Mouse (Mus musculus) kidney, embryonic 16.5 days (tissue): Measurements from ENCODE around the gene Zfp993. TPM values are rescaled to one million over a fixed set of nuclear protein-coding genes. Genes with fewer than 3 reads are reported as not detected.
A peak's percentile ranks its signal among the peaks of the same experiment; 100 is the strongest.
"Not testable (repeated sequence)": the region's sequence is repeated elsewhere in the genome, so short reads cannot be mapped to it uniquely, and the experiment has no call there.

Experiments used
- ATAC-seq: fragments of 200-750 bp; cut with Nextera tagmentation; 2 replicates; pipeline ENCODE4 v1.8.0; 2017; ENCODE audit warnings: moderate TSS enrichment; ENCODE audit not compliant: low FRiP score, low TSS enrichment
- H3K27ac ChIP-seq: fragments of 300-500 bp; sonication (generic); 2 replicates; pipeline ENCODE4 v1.5.1; 2014; ENCODE audit warnings: low read length
- H3K27me3 ChIP-seq: fragments of 300-500 bp; sonication (generic); 2 replicates; pipeline ENCODE4 v1.6.1; 2014; ENCODE audit warnings: low read length, control low read depth, mixed read lengths; ENCODE audit not compliant: insufficient read depth
- H3K36me3 ChIP-seq: fragments of 300-500 bp; sonication (generic); 2 replicates; pipeline ENCODE4 v1.6.1; 2014; ENCODE audit warnings: low read length, control low read depth, mixed read lengths; ENCODE audit not compliant: insufficient read depth
- H3K4me1 ChIP-seq: fragments of 300-500 bp; sonication (generic); 2 replicates; pipeline ENCODE4 v1.6.1; 2014; ENCODE audit warnings: low read length, control low read depth, mixed read lengths; ENCODE audit not compliant: insufficient read depth
- H3K4me2 ChIP-seq: fragments of 300-500 bp; sonication (generic); replicated peaks from 2 replicates; pipeline ENCODE4 v1.6.1; 2014; ENCODE audit warnings: low read depth, low read length
- H3K4me3 ChIP-seq: fragments of 300-500 bp; sonication (generic); 2 replicates; pipeline ENCODE4 v1.5.1; 2014; ENCODE audit warnings: mild to moderate bottlenecking, low read length
- H3K9ac ChIP-seq: fragments of 300-500 bp; sonication (generic); replicated peaks from 2 replicates; pipeline ENCODE4 v1.6.1; 2014; ENCODE audit warnings: low read length
- H3K9me3 ChIP-seq: fragments of 300-500 bp; sonication (generic); 2 replicates; pipeline ENCODE4 v1.6.1; 2016; ENCODE audit warnings: low read length, control low read depth
- WGBS: fragments of 180-500 bp; shearing (Covaris S2); extraction: QIAGEN DNeasy Blood & Tissue Kit; methylation state at CpG from one replicate; pipeline ENCODE4 v1.1.7; 2014; 5-methylcytosine and 5-hydroxymethylcytosine counted together
- polyA plus RNA-seq: library from polyadenylated mRNA; unstranded; fragments of >200 nt; fragmentation: Nextera tagmentation; extraction: Ambion mirVana; gene quantifications from 2 replicates; pipeline ENCODE4 v1.2.1, GENCODE M21; 2015

Gene Zfp993
- 3.0 and 3.7 TPM in 2 replicates for polyA plus RNA-seq

GRCm38 (mm10) chr4:146610774-146611400 is at the start of gene Zfp993:
Gene Zfp993 (plus strand): TSS chr4:146610961.
- not testable (repeated sequence) for H3K9ac ChIP-seq, H3K4me3 ChIP-seq, H3K36me3 ChIP-seq, H3K4me2 ChIP-seq, H3K9me3 ChIP-seq, ATAC-seq, H3K27ac ChIP-seq, H3K4me1 ChIP-seq, H3K27me3 ChIP-seq
- WGBS: no CpG with 5 or more reads among the region's 14 CpGs

GRCm38 (mm10) chr4:146579905-146580873 is 30.6 kb upstream of the Zfp993 start:
- H3K27me3 ChIP-seq, H3K4me1 ChIP-seq, H3K27ac ChIP-seq, H3K9me3 ChIP-seq, H3K9ac ChIP-seq, H3K36me3 ChIP-seq, H3K4me3 ChIP-seq: not testable (repeated sequence)
- H3K4me2 ChIP-seq: 0 out of 2 replicates have a peak overlapping the region, but pooled peaks have one; percentile 26
- 0% methylated on average over 13 of the region's 111 CpGs for WGBS
- peak; percentile 97 for ATAC-seq

DNA sequence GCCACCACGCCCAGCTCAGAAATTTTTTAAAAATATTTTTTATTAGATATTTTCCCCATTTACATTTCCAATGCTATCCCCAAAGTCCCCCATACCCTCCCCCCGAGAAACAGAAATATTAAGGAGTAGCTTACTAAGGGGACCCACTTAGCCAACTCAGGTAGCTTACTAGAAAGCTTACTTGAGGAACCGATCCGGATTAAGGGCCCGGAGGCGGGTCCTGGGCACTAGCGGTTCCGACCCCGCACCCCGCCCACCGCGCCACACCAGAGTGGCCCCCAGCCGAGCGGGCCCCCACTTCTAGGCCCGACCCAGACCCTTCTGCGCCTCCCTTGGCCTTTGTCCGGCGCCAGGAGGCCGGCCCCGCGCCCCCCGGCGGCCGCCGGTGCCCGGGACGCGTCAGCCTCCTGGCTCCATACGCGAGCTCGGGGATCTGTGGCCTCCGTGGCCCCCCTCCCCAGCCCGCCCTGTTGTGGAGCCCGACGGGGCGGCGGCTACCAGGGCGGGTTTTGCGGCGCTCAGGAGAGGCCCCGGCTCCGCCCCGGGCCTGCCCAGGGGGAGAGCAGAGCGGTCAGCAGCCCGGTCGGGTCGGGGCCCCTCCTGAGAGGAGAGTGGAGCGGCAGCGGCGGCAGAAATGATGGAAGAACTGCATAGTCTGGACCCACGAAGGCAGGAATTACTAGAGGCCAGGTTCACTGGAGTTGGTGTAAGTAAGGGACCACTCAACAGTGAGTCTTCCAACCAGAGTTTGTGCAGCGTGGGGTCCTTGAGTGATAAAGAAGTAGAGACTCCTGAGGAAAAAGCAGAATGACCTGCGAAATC is 7.0 kb upstream of the Zfp993 start:
- Histone ChIP-seq H3K4me2 (peak overlapping the region; percentile 40), H3K4me3 (peak overlapping the region; percentile 35), H3K9ac (peak overlapping the region; percentile 44; the same call in 1 of the 2 replicates)
- H3K4me1 ChIP-seq, H3K9me3 ChIP-seq, H3K36me3 ChIP-seq, H3K27ac ChIP-seq, H3K27me3 ChIP-seq: not testable (repeated sequence)
- ATAC-seq: peak; percentile 98
- WGBS: 5% methylated on average over 23 of the region's 53 CpGs

GRCm38 (mm10) chr4:146644367-146644766 is 33.6 kb downstream of the Zfp993 start:
- not testable (repeated sequence) for H3K27ac ChIP-seq, H3K4me3 ChIP-seq, H3K36me3 ChIP-seq, H3K4me1 ChIP-seq, H3K9me3 ChIP-seq, H3K4me2 ChIP-seq, ATAC-seq, H3K9ac ChIP-seq, H3K27me3 ChIP-seq
- WGBS: no CpG with 5 or more reads among the region's 4 CpGs

GRCm38 (mm10) chr4:146649641-146650040 is 38.9 kb downstream of the Zfp993 start:
- ATAC-seq: peak; percentile 39; the same call in 1 of the 2 replicates
- H3K27me3 ChIP-seq, H3K9ac ChIP-seq, H3K4me3 ChIP-seq, H3K4me2 ChIP-seq, H3K9me3 ChIP-seq, H3K4me1 ChIP-seq, H3K36me3 ChIP-seq, H3K27ac ChIP-seq: not testable (repeated sequence)
- no CpG with 5 or more reads among the region's 2 CpGs for WGBS

- H3K4me1 ChIP-seq, H3K36me3 ChIP-seq, H3K9me3 ChIP-seq, H3K4me3 ChIP-seq, H3K4me2 ChIP-seq, H3K27ac ChIP-seq, H3K9ac ChIP-seq, H3K27me3 ChIP-seq: not testable (repeated sequence)
- 90% methylated on average over 1 of the region's 4 CpGs for WGBS
- ATAC-seq: 0 out of 2 replicates have a peak, but pooled peaks have one; percentile 31
These were observed 39.4 kb downstream of the Zfp993 start for GRCm38 (mm10) chr4:146650115-146650514.

DNA sequence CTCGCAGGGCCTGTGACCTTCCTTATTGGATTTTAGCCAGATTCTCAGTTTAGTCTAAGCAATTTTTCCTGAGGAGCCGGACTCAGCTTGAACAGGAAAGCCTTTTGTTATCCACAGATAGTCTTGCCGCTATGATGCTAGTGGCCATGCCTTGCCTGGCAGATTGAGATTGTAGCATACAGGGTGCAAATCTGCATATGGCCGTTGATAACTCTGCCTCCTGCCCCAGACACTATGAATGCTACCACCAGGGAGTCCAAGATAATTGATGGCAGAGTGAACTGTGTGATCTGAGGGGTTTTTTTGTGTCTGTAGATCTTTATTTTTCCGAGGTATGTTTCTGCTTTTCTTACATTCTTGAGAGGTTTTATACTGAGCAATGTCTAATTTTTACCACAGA is 39.9 kb downstream of the Zfp993 start:
- 87% methylated on average over 1 of the region's 5 CpGs for WGBS
- not testable (repeated sequence) for ATAC-seq

More for the DNA sequence above, 39.9 kb downstream of the Zfp993 start:
- H3K4me1 ChIP-seq, H3K27me3 ChIP-seq, H3K4me2 ChIP-seq, H3K27ac ChIP-seq, H3K36me3 ChIP-seq, H3K4me3 ChIP-seq, H3K9ac ChIP-seq, H3K9me3 ChIP-seq: not testable (repeated sequence)

Other genes with a start within 250 kb of the Zfp993 start
- gene Zfp992, start 161.9 kb upstream of the Zfp993 start, polyA plus RNA-seq: 3.2 and 3.4 TPM in 2 replicates
- gene Zfp981, start 108.9 kb upstream of the Zfp993 start, polyA plus RNA-seq: 0.05 and 0.09 TPM in 2 replicates